Mouse (Mus musculus) left cerebral cortex, adult 8-10 months (tissue): ENCODE data around the gene Arl11. TPM values are rescaled to one million over a fixed set of nuclear protein-coding genes. Genes with fewer than 3 reads are reported as not detected.
"Not testable (repeated sequence)": the region's sequence is repeated elsewhere in the genome, so short reads cannot be mapped to it uniquely, and the experiment has no call there.

Experiments used
- DNase-seq, 2 experiments: peaks; one replicate each; pipeline ENCODE4 v3.0.0; 2022; ENCODE audit warnings: low spot score in 2 of 2
- total RNA-seq, 4 experiments: library from RNA; stranded (reverse); gene quantifications; 2 replicates each; pipeline ENCODE4 v1.2.4; 2022

The Arl11 gene
- 1 to 10 TPM in 3 of 4 experiments, under 1 TPM in 1; 0.32 to 3.3 (median 1.7) TPM for total RNA-seq

GRCm38 (mm10) chr14:61309593-61309992 is at the start of gene Arl11:
Gene Arl11, plus strand, starts transcription at chr14:61309753.
- DNase-seq: no peak

- no peak for DNase-seq
Observed at GRCm38 (mm10) chr14:61267908-61268475, 41.6 kb upstream of the Arl11 start.

GRCm38 (mm10) chr14:61274414-61275198 is 34.9 kb upstream of the Arl11 start:
- DNase-seq: no peak

GRCm38 (mm10) chr14:61277285-61277684 is 32.3 kb upstream of the Arl11 start:
- peak in 1 of 2 experiments; percentile 30 for DNase-seq

GRCm38 (mm10) chr14:61278676-61279300 is 30.8 kb upstream of the Arl11 start:
- no peak for DNase-seq

GRCm38 (mm10) chr14:61288606-61289286 is 20.8 kb upstream of the Arl11 start:
- no peak for DNase-seq

GRCm38 (mm10) chr14:61290664-61291063 is 18.9 kb upstream of the Arl11 start:
- DNase-seq: no peak

- DNase-seq: peak in 1 of 2 experiments; percentile 34
Observed at GRCm38 (mm10) chr14:61293884-61294737, 15.4 kb upstream of the Arl11 start.

GRCm38 (mm10) chr14:61294738-61295079 is 14.8 kb upstream of the Arl11 start:
- DNase-seq: peak in 1 of 2 experiments; percentile 23

GRCm38 (mm10) chr14:61299810-61300209 is 9.7 kb upstream of the Arl11 start:
- DNase-seq: no peak

GRCm38 (mm10) chr14:61301323-61301722 is 8.2 kb upstream of the Arl11 start:
- no peak for DNase-seq

GRCm38 (mm10) chr14:61302428-61302827 is 7.1 kb upstream of the Arl11 start:
- DNase-seq: no peak

- no peak for DNase-seq
Observed at GRCm38 (mm10) chr14:61303969-61304609, 5.5 kb upstream of the Arl11 start.

- no peak for DNase-seq
Observed at GRCm38 (mm10) chr14:61310036-61310772, 651 bp downstream of the Arl11 start.

GRCm38 (mm10) chr14:61310963-61311362 is 1.4 kb downstream of the Arl11 start:
- no peak for DNase-seq

- DNase-seq: peak; percentile 10 to 35
Observed at GRCm38 (mm10) chr14:61316861-61317260, 7.3 kb downstream of the Arl11 start.

- DNase-seq: no peak
Observed at GRCm38 (mm10) chr14:61320765-61321164, 11.2 kb downstream of the Arl11 start.

GRCm38 (mm10) chr14:61321200-61321599 is 11.6 kb downstream of the Arl11 start:
- no peak for DNase-seq

- DNase-seq: no peak
Observed at GRCm38 (mm10) chr14:61322740-61323139, 13.2 kb downstream of the Arl11 start.

- not testable (repeated sequence) for DNase-seq
Observed at GRCm38 (mm10) chr14:61327007-61327406, 17.5 kb downstream of the Arl11 start.
